Mouse (Mus musculus): ENCODE measurements at regions not wholly inside any gene's neighbourhood (a gene's known extent, or its start where the extent isn't known, plus 50 kb on each side); places are given as distances from the start of the nearest gene placed in this dataset.

GRCm38 (mm10) chr4:87501791-87502190 is 271.5 kb upstream of the Slc24a2 start:
- no peak overlapping the region for H3K4me3 ChIP-seq
- H3K27ac ChIP-seq = no peak overlapping the region
- no peaks in the 10 kb centered on the region for H3K9me3 ChIP-seq (replicated peaks)
- H3K9ac ChIP-seq = no peak overlapping the region
- H3K4me2 ChIP-seq = no peak overlapping the region
- no peaks in the 10 kb centered on the region for H3K4me1 ChIP-seq
- WGBS = 87% methylated on average over 4 of the region's 4 CpGs
- ATAC-seq = no peak
- H3K36me3 ChIP-seq (ENCODE audit: poor library complexity, severe bottlenecking) = no peaks in the 10 kb centered on the region
- no peaks in the 10 kb centered on the region for H3K27me3 ChIP-seq

- H3K4me1 ChIP-seq = no peaks in the 10 kb centered on the region
- 68% methylated on average over 2 of the region's 2 CpGs for WGBS
- peak overlapping the region; percentile 44; the same call in 1 of the 2 replicates for H3K27ac ChIP-seq
- no peak overlapping the region for H3K4me2 ChIP-seq
- H3K9me3 ChIP-seq (replicated peaks) = no peaks in the 10 kb centered on the region
- H3K4me3 ChIP-seq = no peak overlapping the region
- H3K27me3 ChIP-seq = no peaks in the 10 kb centered on the region
- ATAC-seq = peak; percentile 95
- H3K36me3 ChIP-seq (ENCODE audit: poor library complexity, severe bottlenecking) = no peaks in the 10 kb centered on the region
- no peak overlapping the region for H3K9ac ChIP-seq
These were observed 270.2 kb upstream of the Slc24a2 start for GRCm38 (mm10) chr4:87500441-87500840.

GRCm38 (mm10) chr4:87487798-87488197 is 257.5 kb upstream of the Slc24a2 start:
- WGBS = 87% methylated on average over 3 of the region's 3 CpGs
- ATAC-seq = no peak
- H3K9me3 ChIP-seq (replicated peaks) = no peaks in the 10 kb centered on the region
- no peak overlapping the region for H3K27ac ChIP-seq
- H3K27me3 ChIP-seq = no peaks in the 10 kb centered on the region
- no peak overlapping the region for H3K4me2 ChIP-seq
- no peaks in the 10 kb centered on the region for H3K36me3 ChIP-seq (ENCODE audit: poor library complexity, severe bottlenecking)
- H3K4me3 ChIP-seq = no peak overlapping the region
- H3K4me1 ChIP-seq = no peaks in the 10 kb centered on the region
- H3K9ac ChIP-seq = no peak overlapping the region

- peaks cover 20% of the 10 kb centered on the region; the same call in 1 of the 2 replicates for H3K4me1 ChIP-seq
- H3K9ac ChIP-seq = no peak overlapping the region
- no peaks in the 10 kb centered on the region for H3K27me3 ChIP-seq
- no peak overlapping the region for H3K4me2 ChIP-seq
- 75% methylated on average over 1 of the region's 1 CpGs for WGBS
- no peak overlapping the region for H3K4me3 ChIP-seq
- no peak overlapping the region for H3K27ac ChIP-seq
- ATAC-seq = no peak
- no peaks in the 10 kb centered on the region for H3K36me3 ChIP-seq (ENCODE audit: poor library complexity, severe bottlenecking)
- no peaks in the 10 kb centered on the region for H3K9me3 ChIP-seq (replicated peaks)
These were observed 245.3 kb upstream of the Slc24a2 start for GRCm38 (mm10) chr4:87475537-87475936.

GRCm38 (mm10) chr4:87473331-87474039 is 243.2 kb upstream of the Slc24a2 start:
- no peaks in the 10 kb centered on the region for H3K9me3 ChIP-seq (replicated peaks)
- H3K27ac ChIP-seq = no peak overlapping the region; the same call in 1 of the 2 replicates
- no peaks in the 10 kb centered on the region for H3K36me3 ChIP-seq (ENCODE audit: poor library complexity, severe bottlenecking)
- no peak overlapping the region for H3K4me3 ChIP-seq
- H3K9ac ChIP-seq = no peak overlapping the region
- 91% methylated on average over 16 of the region's 16 CpGs for WGBS
- ATAC-seq = peak; percentile 58
- no peaks in the 10 kb centered on the region for H3K27me3 ChIP-seq
- H3K4me2 ChIP-seq = no peak overlapping the region
- H3K4me1 ChIP-seq = peaks cover 20% of the 10 kb centered on the region; the same call in 1 of the 2 replicates

GRCm38 (mm10) chr4:87472787-87473186 is 242.5 kb upstream of the Slc24a2 start:
- Histone ChIP-seq H3K36me3 (ENCODE audit: poor library complexity, severe bottlenecking) (no peaks in the 10 kb centered on the region), H3K4me3 (no peak overlapping the region), H3K9me3 (replicated peaks) (no peaks in the 10 kb centered on the region), H3K4me2 (no peak overlapping the region), H3K9ac (no peak overlapping the region), H3K27ac (no peak overlapping the region), H3K27me3 (no peaks in the 10 kb centered on the region), H3K4me1 (peaks cover 20% of the 10 kb centered on the region; the same call in 1 of the 2 replicates)
- peak; percentile 77 for ATAC-seq
- WGBS = 30% methylated on average over 1 of the region's 1 CpGs

GRCm38 (mm10) chr4:87471385-87471784 is 241.1 kb upstream of the Slc24a2 start:
- no peak overlapping the region for H3K27ac ChIP-seq
- no peaks in the 10 kb centered on the region for H3K27me3 ChIP-seq
- H3K36me3 ChIP-seq (ENCODE audit: poor library complexity, severe bottlenecking) = no peaks in the 10 kb centered on the region
- no peak for ATAC-seq
- peaks cover 20% of the 10 kb centered on the region; the same call in 1 of the 2 replicates for H3K4me1 ChIP-seq
- WGBS = 35% methylated on average over 5 of the region's 5 CpGs
- no peaks in the 10 kb centered on the region for H3K9me3 ChIP-seq (replicated peaks)
- H3K4me2 ChIP-seq = no peak overlapping the region
- no peak overlapping the region for H3K9ac ChIP-seq
- H3K4me3 ChIP-seq = no peak overlapping the region

- Histone ChIP-seq H3K27me3 (no peaks in the 10 kb centered on the region), H3K9ac (no peak overlapping the region), H3K4me2 (no peak overlapping the region), H3K27ac (no peak overlapping the region), H3K4me3 (no peak overlapping the region), H3K9me3 (replicated peaks) (no peaks in the 10 kb centered on the region), H3K4me1 (peaks cover 14% of the 10 kb centered on the region; the same call in 1 of the 2 replicates), H3K36me3 (ENCODE audit: poor library complexity, severe bottlenecking) (no peaks in the 10 kb centered on the region)
- ATAC-seq = no peak
These were observed 237.3 kb upstream of the Slc24a2 start for GRCm38 (mm10) chr4:87467600-87467999.

GRCm38 (mm10) chr4:87467018-87467417 is 236.7 kb upstream of the Slc24a2 start:
- no peaks in the 10 kb centered on the region for H3K9me3 ChIP-seq (replicated peaks)
- no peak overlapping the region for H3K4me2 ChIP-seq
- WGBS = 83% methylated on average over 8 of the region's 8 CpGs
- ATAC-seq = peak; percentile 41; the same call in 1 of the 2 replicates
- no peaks in the 10 kb centered on the region for H3K36me3 ChIP-seq (ENCODE audit: poor library complexity, severe bottlenecking)
- H3K4me1 ChIP-seq = peaks cover 13% of the 10 kb centered on the region
- no peak overlapping the region for H3K27ac ChIP-seq
- H3K4me3 ChIP-seq = no peak overlapping the region
- H3K9ac ChIP-seq = no peak overlapping the region
- no peaks in the 10 kb centered on the region for H3K27me3 ChIP-seq

- no peak overlapping the region for H3K4me3 ChIP-seq
- ATAC-seq = peak; percentile 93
- H3K4me2 ChIP-seq = no peak overlapping the region
- peak overlapping the region; percentile 65 for H3K27ac ChIP-seq
- WGBS = 35% methylated on average over 7 of the region's 7 CpGs
- no peaks in the 10 kb centered on the region for H3K36me3 ChIP-seq (ENCODE audit: poor library complexity, severe bottlenecking)
- peaks cover 18% of the 10 kb centered on the region for H3K4me1 ChIP-seq
- H3K27me3 ChIP-seq = no peaks in the 10 kb centered on the region
- no peak overlapping the region for H3K9ac ChIP-seq
- no peaks in the 10 kb centered on the region for H3K9me3 ChIP-seq (replicated peaks)
These were observed 231.1 kb upstream of the Slc24a2 start for GRCm38 (mm10) chr4:87461181-87461912.

- 80% methylated on average over 5 of the region's 5 CpGs for WGBS
These were observed 225.7 kb upstream of the Slc24a2 start for GRCm38 (mm10) chr4:87455863-87456578.

GRCm38 (mm10) chr4:87452122-87452521 is 221.8 kb upstream of the Slc24a2 start:
- H3K36me3 ChIP-seq (ENCODE audit: poor library complexity, severe bottlenecking) = no peaks in the 10 kb centered on the region
- no peak for ATAC-seq
- H3K4me2 ChIP-seq = no peak overlapping the region
- H3K4me1 ChIP-seq = no peaks in the 10 kb centered on the region
- no peak overlapping the region for H3K4me3 ChIP-seq
- 0 out of 2 replicates have a peak, but pooled peaks cover 3% of the 10 kb centered on the region for H3K27me3 ChIP-seq
- H3K27ac ChIP-seq = no peak overlapping the region
- H3K9ac ChIP-seq = no peak overlapping the region
- no peaks in the 10 kb centered on the region for H3K9me3 ChIP-seq (replicated peaks)
- 88% methylated on average over 2 of the region's 2 CpGs for WGBS

More at GRCm38 (mm10) chr4:87455863-87456578, 225.7 kb upstream of the Slc24a2 start:
- H3K27ac ChIP-seq = no peak overlapping the region
- H3K27me3 ChIP-seq = 0 out of 2 replicates have a peak, but pooled peaks cover 3% of the 10 kb centered on the region
- H3K9ac ChIP-seq = no peak overlapping the region
- peaks cover 5% of the 10 kb centered on the region for H3K4me1 ChIP-seq
- H3K4me3 ChIP-seq = no peak overlapping the region
- no peaks in the 10 kb centered on the region for H3K9me3 ChIP-seq (replicated peaks)
- no peak for ATAC-seq
- H3K36me3 ChIP-seq (ENCODE audit: poor library complexity, severe bottlenecking) = no peaks in the 10 kb centered on the region
- H3K4me2 ChIP-seq = no peak overlapping the region
